Mouse (Mus musculus) forelimb bud, embryonic 11.5 days (tissue): Measurements from ENCODE around the gene Tgoln1.

Experiments used
- DNase-seq: peaks from one replicate; pipeline ENCODE4 v3.0.0-alpha.2; 2012; ENCODE audit warnings: low read depth, low spot score

Tgoln1 gene

DNA sequence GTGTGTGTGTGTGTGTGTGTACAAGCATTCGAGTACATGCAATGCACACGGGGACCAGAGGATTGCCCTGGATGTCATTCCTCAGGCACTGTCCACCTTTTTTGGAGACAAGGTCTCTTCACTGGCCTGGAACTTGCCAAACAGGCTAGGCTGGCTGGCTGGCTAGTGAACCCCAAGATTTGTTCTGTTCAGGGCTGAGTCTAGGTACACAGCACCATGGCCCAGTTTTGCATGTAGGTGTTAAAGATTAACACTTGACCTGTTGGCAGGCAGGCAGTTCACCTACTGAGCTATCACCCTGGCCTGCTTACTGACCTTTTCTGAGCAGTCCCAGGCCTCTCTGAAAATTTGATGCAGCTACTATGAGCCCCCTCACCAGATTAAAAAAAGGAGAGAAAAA lies 13.6 kb upstream of the Tgoln1 start:
- DNase-seq: no peak

DNA sequence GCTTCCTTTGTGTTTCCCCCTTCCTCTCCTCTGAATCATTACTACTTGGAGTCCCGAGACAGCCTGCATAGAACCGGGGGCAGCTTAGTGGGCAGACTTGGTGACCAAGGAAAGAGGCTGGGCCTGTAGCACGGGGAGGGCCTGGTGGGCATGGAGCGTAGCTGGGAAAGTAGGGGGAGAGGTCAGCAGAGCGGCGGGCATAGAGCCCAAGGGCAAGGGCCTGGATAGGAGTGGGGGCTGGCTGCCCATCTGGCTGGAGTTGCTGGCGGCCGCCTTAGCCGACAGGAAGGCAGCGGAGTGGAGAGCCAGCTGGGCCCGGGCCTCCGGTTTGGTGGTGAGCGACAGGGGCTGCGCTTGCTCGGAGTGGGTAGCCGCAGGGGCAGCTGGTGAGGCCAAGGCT lies 10.5 kb upstream of the Tgoln1 start:
- no peak for DNase-seq

DNA sequence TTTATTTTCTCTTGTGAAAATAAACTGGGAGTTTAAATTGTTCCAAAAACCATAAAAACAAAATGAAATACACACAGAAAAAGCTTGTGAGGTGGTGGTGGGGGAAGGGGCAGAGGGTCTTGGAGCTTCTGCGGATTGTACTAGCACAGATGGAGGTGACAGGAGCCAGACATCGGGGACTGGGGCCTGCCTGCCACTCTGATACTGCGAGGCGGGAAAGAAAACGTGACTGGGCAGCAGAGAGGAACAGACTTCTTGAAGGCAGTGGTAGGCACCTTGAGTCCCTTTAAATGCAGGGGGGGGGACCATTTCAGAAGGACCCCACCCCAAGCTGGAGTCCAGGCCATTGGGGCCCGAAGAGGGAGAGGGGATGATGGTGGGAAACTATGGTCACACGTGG lies 9.6 kb upstream of the Tgoln1 start:
- DNase-seq: no peak

DNA sequence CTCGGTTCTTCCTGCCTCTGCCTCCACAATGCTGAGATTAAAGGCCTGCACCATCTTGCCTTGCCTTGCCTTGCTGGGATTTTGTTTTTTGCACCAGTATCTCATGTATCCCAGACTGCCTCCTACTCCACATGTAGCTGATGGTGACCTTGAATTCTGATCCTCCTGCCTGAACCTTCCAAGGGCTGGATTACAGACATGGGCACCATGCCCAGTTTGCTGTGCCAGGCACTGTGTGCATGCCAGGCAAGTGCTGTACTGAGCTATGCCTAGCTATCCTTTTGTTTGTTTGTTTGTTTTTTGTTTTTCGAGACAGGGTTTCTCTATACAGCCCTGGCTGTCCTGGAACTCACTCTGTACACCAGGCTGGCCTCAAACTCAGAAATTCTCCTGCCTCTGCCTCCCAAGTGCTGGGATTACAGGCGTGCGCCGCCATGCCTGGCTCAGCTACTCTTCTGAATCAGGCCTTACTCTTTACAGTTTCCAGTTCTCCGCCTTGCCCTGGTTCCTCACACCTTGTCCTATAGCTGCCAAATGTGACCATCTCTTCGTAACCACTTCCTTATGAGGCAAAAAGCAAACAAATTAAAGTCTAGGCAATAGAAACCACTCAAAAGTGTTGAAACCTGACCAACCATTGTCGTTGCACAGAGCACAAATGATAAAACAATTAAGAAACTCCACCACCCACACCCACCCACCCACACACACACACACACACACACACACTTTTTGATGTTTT lies 7.0 kb upstream of the Tgoln1 start:
- no peak for DNase-seq

DNA sequence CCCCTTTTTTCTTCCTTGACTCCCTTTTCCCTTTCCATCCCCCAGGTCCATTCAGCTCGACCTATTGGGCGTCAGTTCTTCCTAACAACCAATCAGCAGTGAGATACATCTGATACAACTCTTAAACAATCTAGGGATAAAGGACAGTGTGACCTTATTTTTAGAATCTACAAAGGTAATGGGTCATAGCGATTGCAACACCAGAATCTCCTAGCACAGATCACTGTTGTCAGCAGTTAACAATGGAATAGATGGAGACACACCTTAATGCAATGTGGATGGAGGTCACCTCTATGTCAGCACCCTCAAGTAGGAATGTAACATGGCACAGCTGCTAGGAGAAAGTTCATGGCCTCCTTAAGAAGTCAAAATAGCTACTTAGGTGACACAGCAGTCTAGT lies 6.1 kb upstream of the Tgoln1 start:
- DNase-seq: no peak

DNA sequence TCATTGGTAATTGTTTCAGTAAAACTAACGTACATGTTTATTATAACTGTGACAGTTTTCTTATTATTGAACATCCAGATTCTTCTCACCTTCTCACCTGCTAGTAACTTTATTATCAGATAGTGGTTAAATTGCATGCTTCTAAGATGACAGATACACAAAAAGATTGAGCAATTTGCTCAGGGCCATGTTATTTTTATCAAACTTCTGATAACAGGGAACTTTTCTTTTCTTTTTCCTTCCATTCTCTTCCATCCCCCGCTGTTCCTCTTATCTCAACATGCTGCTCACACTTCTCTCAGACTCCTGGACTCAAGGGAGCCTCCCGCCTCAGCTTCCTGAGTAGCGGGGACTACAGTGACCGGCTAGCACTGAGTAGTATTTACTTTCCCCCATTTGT lies 4.1 kb upstream of the Tgoln1 start:
- DNase-seq: no peak

DNA sequence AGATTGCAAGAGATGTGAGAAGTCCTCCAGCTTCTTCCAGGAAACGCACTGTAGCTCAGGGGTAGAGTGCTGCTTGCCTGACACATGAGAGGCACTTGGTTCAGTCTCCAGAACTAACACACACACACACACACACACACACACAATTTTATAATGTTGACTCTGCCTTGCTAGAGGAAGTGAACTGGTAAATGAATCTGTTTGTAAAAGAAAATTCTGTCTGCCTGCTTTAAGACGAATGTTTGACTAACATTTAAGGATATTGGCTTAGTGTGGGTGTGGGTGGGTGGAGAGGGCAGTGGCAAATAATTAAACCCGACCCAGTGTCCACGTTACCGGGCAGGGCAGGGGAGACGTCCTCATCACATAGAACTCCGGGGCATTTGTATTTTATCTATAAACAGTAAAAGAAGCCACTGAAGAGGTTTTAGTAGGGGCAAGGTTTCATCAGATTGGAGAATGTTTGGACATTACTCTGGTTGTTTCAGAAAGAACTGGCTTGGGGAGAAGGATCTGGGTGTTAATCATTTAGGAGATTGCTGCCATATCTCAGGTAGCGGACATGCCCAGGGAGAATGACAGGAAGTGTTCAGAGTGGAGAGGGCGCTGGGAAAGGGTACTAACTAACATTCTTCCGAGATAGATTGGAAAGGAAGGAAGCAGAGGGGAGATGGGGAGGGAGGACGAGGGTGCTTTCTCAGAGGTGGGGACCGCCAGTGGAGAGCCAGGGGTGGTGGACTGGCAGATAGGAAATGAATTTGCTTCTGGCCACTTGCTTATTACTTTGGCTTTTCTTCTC lies 3.1 kb upstream of the Tgoln1 start:
- DNase-seq: no peak

DNA sequence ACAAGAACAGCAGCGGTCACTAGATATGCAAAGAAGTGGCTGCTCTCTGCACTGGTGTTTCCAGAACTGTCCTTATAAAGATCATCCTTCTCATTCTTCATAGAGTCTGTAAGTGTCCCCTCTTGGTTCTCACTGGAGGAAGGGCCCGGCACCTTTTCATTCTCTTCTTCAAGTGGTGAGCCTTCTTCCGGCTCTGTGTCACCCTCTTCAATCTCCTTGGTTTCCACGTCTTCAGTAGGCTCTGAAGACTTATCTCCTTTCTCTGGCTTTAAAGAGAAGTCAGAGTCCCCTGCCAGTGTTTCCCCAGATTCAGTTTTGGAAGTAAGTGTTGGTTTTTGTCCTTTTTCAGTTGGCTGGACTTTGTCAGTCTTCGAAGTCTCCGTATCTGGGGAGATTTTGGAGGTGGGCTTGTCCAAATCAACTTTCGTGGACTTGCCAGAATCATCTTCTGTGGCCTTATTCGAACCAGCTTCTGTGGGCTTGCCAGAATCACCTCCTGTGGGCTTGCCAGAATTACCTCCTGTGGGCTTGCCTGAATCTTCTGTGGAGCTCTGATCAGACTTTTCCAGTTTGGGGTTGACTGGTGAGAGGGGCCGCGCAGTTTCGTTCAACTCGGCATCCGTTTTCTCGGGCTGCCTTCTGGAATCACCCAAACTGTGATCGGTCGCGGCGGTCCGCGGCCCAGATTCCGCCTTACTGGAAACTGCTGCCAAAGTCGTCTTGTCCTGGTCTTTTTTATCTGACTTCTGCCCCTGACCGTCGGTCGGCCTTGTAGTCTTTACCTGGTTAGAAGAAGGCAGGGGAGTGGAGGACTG lies 1.0 kb downstream of the Tgoln1 start:
- DNase-seq: no peak

DNA sequence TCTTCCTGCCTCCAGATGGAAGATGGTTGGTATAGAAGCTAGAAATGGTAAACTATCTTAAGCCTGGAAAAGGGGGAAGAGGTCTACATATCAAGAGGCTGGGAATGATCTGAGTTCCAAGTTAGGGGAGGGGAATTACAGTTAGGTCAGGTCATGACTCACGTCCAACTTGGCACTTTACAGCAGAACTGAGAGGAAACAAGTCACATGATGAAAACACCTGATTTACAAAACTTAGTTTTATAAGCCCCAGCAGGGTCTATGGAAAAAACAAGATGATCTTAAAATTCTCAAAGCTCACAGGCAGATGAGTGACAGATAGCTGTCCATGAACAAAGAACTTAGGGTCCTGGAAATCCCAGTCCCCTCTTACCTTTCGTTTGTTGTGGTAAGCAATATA lies 1.6 kb downstream of the Tgoln1 start:
- DNase-seq: no peak

DNA sequence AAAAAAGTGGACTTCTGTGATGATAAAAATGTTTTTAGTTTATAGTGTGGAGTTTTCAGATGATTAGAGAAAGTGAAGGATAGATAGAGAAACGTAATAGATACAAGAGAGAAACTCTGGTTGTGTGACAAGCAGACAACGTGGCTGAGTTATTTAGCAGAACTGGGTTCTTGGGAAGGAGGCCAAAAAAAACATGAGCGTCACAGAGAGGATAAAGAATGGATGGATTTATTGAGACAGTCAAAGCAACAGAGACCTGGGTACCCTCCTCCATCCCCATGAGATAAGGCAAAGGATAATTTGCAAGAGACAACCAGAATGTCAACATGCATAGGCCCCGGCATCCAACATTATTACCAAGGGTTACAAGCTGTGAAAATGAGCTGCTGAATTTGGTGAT lies 6.5 kb downstream of the Tgoln1 start:
- no peak for DNase-seq

DNA sequence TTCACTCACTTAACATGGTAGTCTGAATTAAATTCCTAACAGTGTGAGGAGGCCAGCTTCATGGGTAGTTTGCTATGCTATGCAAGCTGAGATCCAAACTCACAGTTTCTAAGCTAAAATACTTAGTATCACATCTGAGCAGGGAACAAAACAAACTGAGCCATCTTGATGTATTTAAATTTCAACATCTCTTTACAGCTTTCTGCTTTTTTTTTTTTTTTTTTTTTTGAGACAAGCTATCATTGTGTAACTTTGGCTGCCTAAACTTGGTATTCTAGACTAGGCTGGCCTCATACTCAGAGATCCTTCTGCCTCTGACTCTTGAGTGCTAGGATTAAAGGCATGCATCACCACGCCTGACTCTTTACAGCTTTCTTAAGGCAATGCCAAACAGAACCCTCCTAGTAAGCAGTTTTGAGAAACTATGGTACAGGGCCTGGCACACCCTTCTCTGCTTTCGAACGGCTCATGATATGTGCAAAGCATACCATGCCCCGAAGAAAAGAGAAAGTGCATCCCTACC lies 8.1 kb downstream of the Tgoln1 start:
- DNase-seq: no peak

DNA sequence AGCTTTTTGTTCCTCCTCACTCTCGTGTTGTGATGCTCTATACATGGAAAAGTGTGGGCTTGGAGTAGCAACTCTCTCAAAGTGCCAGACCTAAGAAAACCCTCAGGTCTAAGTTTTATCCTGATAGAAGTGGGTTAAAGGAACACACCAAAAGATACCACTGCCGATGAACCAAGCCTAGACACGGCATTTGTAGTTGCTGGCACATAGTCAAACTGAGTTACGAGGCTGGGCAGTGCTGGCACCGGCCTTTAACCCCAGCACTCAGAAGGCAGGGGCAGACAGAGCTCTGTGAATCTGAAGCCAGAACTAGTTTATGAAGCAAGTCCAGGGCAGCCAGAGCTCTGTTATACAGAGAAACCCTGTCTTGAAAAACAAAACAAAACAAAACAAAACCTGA lies 9.1 kb downstream of the Tgoln1 start:
- DNase-seq: no peak

DNA sequence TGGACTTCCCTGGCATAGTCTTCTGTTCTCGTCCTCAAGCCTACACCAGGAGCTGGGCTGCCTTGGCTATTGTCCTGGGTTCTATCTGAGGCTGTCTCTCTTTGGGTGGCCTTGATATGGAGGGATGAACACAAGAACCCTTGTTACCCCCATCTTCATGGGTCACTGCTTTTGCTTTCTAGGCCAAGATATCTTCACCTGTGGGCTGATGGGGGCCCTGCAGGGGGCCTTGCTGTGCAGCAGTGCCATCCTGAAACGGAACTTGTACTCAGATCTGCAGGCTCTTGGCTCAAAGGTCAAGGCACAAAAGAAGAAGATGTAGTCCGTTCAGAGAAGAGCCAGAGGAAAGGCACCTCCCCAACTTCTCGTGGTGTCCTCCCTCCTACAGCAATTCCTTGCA lies 9.7 kb downstream of the Tgoln1 start:
- DNase-seq: no peak

DNA sequence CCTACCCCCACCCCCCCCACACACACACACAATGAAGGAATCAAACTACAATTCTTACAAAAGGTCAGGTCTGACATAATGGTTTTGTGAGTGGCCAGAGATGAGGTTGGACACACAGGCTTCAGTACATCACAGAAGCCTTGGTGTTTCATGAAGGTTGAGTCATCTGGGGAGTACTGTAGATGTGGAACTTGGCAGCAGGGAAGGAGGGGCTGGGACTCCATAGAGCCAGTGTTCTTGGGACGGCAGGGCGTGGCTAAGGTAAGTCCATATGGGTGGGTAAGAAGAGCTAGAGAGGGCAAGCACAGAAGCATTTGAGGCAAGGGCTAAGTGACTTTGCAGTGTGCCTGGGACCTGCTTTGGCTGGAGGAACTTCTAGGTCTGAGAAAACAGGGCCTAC lies 12.7 kb downstream of the Tgoln1 start:
- no peak for DNase-seq

DNA sequence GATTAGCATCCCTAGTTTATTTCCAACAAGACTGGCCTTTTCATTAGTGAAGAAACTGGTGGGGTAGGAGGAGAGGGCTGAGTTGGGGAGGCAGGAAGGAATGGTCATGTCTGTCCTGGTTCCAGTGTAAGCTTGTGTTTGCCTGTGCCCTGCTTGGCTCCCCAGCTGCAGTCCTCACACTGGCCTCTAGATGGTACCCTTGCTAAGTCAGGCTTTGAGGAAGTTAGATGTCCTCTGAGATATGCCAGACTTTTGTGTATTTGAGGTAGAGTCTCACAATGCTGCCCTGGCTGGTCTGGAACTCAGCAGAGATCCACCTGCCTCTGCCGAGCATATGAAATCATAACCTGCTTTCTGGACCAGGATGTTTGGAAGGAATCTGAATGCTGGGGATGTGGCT lies 15.1 kb downstream of the Tgoln1 start:
- peak; percentile 75 for DNase-seq

DNA sequence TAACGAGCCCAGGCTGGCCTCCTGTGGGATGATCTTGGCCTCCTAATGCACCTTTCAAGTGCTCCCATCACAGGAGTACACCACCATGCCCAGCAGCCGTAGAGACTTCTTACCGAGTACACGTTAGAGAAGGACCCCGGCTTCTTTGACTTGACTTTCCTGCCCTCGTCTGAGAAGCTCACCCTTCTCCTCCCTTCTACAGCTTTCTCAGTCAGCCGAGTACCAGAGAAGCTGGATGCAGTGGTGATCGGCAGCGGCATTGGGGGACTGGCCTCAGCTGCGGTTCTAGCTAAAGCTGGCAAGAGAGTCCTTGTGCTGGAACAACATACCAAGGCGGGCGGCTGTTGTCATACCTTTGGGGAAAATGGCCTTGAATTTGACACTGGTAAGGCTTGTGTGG lies 16.0 kb downstream of the Tgoln1 start:
- no peak for DNase-seq

DNA sequence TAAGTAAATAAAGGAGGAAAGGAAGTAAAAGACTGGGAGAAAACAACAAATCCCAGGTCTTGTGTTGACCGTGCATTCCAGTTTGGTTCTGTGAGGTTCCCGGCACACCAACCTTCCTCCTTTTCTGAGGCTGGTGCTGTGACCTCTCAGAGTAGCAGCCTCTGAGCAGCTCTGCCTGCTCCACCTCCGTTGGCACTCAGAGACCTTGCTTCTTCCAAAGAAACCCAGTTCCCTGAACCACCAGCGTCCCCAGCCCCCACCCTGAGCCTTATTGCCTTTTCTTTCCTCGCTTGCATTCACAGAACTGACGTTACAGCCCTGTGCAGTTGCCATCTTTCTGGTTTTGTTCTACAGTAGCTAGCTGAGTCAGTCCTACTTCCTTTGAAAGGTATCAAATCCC lies 16.6 kb downstream of the Tgoln1 start:
- no peak for DNase-seq

DNA sequence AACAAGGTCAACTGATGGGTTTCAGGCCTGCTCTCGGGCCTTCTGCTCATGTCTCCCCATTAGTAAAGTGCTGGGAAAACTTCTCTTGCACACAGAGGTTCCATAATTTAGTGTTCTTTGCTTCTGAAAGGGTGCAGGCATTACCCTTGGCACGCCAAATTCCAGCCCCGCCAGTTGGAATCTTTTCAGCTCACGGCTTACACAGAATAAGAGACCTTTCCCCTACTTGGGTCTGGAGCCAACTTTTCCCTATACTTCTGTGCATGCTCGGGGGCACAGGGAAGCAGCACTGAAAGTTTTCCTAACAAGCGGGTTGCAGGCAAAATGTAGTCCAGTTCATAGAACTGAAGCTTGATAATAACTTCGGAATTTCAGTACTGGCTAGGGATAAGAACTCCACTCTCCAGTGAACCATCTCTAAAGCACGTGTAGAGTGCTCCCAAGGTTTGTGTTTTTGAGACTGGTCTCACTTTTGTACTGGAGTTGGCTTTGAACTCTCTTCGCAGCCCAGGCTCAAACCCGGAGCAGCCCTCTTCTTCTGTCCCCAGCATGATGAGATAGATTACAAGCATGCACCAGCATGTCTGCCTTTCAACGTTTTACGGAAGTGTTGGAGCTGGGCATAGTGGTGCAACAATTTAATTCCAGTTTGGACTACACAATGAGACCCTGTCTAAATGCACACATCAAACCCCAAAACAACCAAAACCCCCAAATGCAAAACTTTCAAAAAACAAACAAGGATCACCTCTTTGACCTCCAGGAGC lies 17.8 kb downstream of the Tgoln1 start:
- peak; percentile 4 for DNase-seq

DNA sequence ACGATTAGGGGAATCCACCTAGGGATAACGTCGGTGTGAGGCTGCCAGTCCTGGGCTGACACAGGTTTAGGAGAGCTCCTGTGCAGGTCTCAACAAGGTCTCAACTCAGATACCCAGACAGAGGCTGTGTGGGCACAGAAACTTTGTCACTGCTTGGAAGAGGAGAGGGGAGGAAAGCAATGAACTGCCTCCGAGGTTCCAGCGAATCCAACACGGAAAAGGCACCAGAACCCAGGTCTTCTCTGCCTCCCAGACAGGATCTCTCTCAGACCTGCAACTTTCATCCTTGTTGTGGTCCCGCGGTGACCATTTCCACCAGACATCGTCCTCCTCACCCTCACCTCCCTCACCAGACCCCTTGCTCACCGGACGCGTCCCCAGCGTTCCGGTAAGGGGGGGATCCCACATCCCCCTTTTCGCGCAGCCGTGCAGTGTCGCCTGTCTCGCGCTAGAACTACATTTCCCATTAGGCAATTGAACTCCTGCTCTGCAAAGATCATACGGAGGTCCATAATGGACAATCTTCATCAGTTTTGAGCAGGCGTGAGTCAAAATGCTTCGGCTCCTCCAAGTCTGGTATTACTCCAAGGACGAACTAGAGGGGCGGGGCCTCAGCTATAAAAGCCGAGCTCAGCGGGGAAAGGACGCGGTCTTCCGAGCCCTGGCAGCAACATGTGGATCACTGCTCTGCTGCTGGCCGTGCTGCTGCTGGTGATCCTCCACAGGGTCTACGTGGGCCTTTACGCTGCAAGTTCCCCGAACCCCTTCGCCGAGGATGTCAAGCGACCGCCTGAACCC lies 18.6 kb downstream of the Tgoln1 start, which contains the start of the genes Elmod3 and Retsat:
Gene Elmod3 (minus strand): TSS at position 458 of the 798 bp plus-strand sequence.
Gene Retsat (plus strand): TSS at position 520 of the 798 bp plus-strand sequence.
- peak; percentile 96 for DNase-seq

DNA sequence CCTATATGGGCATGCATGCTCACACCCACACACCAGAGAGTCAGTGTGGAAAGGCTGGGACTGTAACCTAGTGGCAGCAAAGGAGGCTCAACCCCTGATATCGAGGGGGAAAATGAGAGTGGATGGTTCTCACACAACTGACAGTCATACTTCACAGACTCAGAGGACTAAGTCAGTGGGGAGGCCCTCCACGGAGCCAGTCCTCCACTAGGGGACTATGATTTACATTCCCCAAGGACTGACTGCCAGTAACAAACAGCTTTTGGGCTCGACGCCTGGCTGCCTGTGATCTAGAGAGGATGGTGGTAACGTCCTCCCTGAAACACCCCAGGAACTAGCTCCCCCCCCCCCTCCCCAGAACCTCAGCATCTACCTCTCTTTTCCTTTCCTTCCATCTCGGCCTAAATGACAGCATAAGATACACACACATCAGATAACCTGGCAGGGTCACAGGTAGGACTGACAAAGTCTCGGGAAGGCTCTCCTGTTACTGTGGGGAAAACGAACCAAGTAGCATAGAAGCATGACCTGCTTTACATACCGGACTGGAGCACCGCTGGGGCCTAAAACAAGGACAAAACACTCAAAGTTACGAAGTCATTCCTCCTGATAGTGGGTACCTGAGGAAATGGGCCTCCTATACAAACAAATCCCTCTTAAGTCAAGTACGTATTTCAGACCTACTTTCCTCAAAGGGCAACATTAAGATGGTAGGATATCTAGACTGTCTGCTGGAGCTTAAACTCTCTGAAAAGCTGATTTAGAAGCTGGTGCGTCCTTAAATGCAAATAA lies 19.5 kb downstream of the Tgoln1 start:
- no peak for DNase-seq
